Mouse (Mus musculus): ENCODE measurements at regions not wholly inside any gene's neighbourhood (a gene's known extent, or its start where the extent isn't known, plus 50 kb on each side); places are given as distances from the start of the nearest gene placed in this dataset.

- ATAC-seq (ENCODE audit: insufficient number of reproducible peaks, insufficient read depth, low FRiP score, low TSS enrichment), result no peak
- no peak overlapping the region for H3K4me3 ChIP-seq
- H3K4me2 ChIP-seq (replicated peaks), result no peak overlapping the region
- H3K27ac ChIP-seq, result no peak overlapping the region
- H3K9me3 ChIP-seq, result no peaks in the 10 kb centered on the region
- 78% methylated on average over 4 of the region's 4 CpGs for WGBS
- H3K9ac ChIP-seq, result no peak overlapping the region
- H3K36me3 ChIP-seq, result no peaks in the 10 kb centered on the region
- no peaks in the 10 kb centered on the region for H3K27me3 ChIP-seq
- no peaks in the 10 kb centered on the region for H3K4me1 ChIP-seq
Observed at GRCm38 (mm10) chr7:69911760-69912159, 454.8 kb downstream of the Nr2f2 start.

- Histone ChIP-seq H3K27ac (no peak overlapping the region), H3K9ac (no peak overlapping the region), H3K9me3 (no peaks in the 10 kb centered on the region), H3K4me2 (replicated peaks) (no peak overlapping the region), H3K36me3 (no peaks in the 10 kb centered on the region), H3K4me1 (no peaks in the 10 kb centered on the region), H3K27me3 (no peaks in the 10 kb centered on the region), H3K4me3 (no peak overlapping the region)
- WGBS, result 65% methylated on average over 9 of the region's 9 CpGs
- ATAC-seq (ENCODE audit: insufficient number of reproducible peaks, insufficient read depth, low FRiP score, low TSS enrichment), result no peak
Observed at GRCm38 (mm10) chr7:69890503-69891061, 476.0 kb downstream of the Nr2f2 start.

- WGBS, result 84% methylated on average over 7 of the region's 7 CpGs
- H3K4me1 ChIP-seq, result no peaks in the 10 kb centered on the region
Observed at GRCm38 (mm10) chr7:69888251-69888650, 478.3 kb downstream of the Nr2f2 start.

GRCm38 (mm10) chr7:69877031-69877430, 489.5 kb downstream of the Nr2f2 start:
- Histone ChIP-seq H3K36me3 (no peaks in the 10 kb centered on the region), H3K27me3 (no peaks in the 10 kb centered on the region), H3K4me3 (no peak overlapping the region), H3K9ac (no peak overlapping the region), H3K4me2 (replicated peaks) (no peak overlapping the region), H3K27ac (no peak overlapping the region), H3K4me1 (no peaks in the 10 kb centered on the region), H3K9me3 (no peaks in the 10 kb centered on the region)
- no peak for ATAC-seq (ENCODE audit: insufficient number of reproducible peaks, insufficient read depth, low FRiP score, low TSS enrichment)

More at GRCm38 (mm10) chr7:69888251-69888650, 478.3 kb downstream of the Nr2f2 start:
- Histone ChIP-seq H3K4me3 (no peak overlapping the region), H3K36me3 (no peaks in the 10 kb centered on the region), H3K4me2 (replicated peaks) (no peak overlapping the region), H3K27ac (no peak overlapping the region), H3K9ac (no peak overlapping the region), H3K27me3 (no peaks in the 10 kb centered on the region), H3K9me3 (no peaks in the 10 kb centered on the region)
- ATAC-seq (ENCODE audit: insufficient number of reproducible peaks, insufficient read depth, low FRiP score, low TSS enrichment), result no peak

DNA sequence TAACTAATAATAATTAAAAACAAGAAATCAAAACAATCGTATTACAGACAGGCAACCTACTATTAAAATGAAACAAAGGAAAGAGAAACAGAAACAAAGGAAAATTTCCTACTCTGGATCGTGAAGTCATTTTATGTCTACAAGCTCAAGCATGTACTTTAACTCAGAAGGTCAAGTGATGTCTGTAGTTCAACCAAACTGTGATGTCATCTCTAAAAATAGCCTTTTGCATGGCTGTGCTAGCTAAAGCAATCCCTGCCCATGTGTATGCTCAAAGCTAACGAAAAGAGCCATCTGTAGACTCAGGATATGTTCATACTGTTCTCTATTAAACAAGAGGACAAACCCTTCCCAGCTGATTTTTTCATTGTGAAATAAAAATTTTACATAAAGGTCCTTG, 500.7 kb downstream of the Nr2f2 start:
- no peak overlapping the region for H3K4me2 ChIP-seq (replicated peaks)

DNA sequence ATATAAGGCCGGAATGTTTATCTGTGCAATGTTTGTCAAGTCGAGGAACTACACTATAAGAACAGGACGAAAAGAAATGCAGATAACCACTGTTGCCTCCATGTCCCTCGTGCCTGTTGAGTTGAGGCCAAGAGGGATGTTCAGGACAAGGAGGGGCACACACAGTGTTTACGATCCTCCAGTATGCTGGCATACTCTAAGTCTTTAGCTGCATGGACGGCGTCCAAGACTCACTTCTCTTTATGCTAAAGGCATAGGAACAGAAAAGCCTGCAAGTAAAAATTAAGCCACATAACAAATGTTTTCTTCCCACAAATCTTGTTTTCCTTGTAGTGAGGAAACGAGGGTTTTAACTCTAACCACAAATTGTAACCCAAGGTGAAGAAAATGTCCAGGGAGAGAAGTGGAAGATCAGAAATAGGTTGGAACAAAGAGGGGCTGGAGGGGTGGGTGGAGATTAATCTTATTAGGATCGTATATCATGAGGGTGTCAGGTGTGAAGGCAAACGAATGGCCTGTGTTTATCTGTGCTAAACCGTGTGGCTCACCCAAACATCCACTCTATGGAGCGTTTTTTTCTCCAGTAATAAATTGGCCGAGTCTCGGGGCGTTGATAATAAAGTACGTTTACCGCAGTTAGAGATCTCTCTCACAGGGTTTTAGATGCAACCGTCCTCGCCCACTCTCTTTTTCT, 521.8 kb downstream of the Nr2f2 start:
- 75% methylated on average over 19 of the region's 19 CpGs for WGBS
- Histone ChIP-seq H3K4me3 (no peak overlapping the region), H3K9me3 (no peaks in the 10 kb centered on the region), H3K27ac (no peak overlapping the region), H3K9ac (no peak overlapping the region), H3K36me3 (no peaks in the 10 kb centered on the region), H3K4me1 (no peaks in the 10 kb centered on the region), H3K27me3 (no peaks in the 10 kb centered on the region), H3K4me2 (replicated peaks) (no peak overlapping the region)
- no peak for ATAC-seq (ENCODE audit: insufficient number of reproducible peaks, insufficient read depth, low FRiP score, low TSS enrichment)

More for the DNA sequence above, 500.7 kb downstream of the Nr2f2 start:
- 87% methylated on average over 3 of the region's 3 CpGs for WGBS
- Histone ChIP-seq H3K9me3 (no peaks in the 10 kb centered on the region), H3K27ac (no peak overlapping the region), H3K4me1 (no peaks in the 10 kb centered on the region), H3K27me3 (no peaks in the 10 kb centered on the region), H3K4me3 (no peak overlapping the region), H3K9ac (no peak overlapping the region), H3K36me3 (no peaks in the 10 kb centered on the region)
- ATAC-seq (ENCODE audit: insufficient number of reproducible peaks, insufficient read depth, low FRiP score, low TSS enrichment), result no peak

DNA sequence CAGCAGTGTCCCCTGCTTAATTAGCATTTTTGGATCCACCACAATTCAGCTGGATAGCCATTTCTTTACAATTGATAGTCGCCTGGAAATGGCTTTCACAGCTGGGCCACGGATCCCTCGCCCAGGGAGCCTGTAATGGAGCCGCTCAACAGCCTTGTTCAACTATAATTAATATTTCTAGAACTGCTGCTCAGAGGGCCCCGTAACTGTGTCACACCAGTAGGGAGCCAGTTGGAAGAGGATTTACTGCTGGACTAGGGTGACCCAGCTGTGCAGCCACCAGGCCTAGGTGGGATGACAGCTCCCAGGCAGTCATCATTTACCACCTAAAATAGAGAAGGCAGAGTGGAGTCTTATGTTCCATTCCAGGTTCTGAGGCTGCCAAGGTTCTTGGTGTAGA, 529.2 kb downstream of the Nr2f2 start:
- Histone ChIP-seq H3K4me3 (no peak overlapping the region), H3K27ac (no peak overlapping the region), H3K9ac (no peak overlapping the region), H3K4me1 (no peaks in the 10 kb centered on the region), H3K9me3 (no peaks in the 10 kb centered on the region), H3K27me3 (no peaks in the 10 kb centered on the region), H3K36me3 (no peaks in the 10 kb centered on the region), H3K4me2 (replicated peaks) (no peak overlapping the region)
- ATAC-seq (ENCODE audit: insufficient number of reproducible peaks, insufficient read depth, low FRiP score, low TSS enrichment), result no peak
- WGBS, result 88% methylated on average over 5 of the region's 5 CpGs

DNA sequence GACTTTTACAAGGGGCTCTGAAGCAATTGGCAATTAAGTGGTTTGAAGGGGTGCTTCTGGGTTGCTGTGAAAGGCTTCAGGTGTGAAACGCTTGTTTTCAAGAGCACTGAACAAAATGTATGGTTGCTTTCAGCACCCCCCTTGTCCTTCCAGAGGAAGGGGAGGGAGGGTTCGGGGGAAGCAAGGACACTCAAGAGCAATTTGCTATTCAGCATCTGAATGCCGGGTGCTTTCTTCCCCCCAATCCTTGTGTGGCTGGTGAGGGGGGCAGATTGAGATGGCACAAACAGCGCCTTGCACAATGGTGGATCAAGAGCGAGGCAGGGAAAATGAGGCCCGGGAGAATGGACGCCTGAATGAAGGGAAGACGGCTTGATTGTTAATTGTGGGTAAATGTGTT, 539.3 kb downstream of the Nr2f2 start:
- Histone ChIP-seq H3K4me2 (replicated peaks) (no peak overlapping the region), H3K9ac (no peak overlapping the region), H3K27ac (no peak overlapping the region), H3K36me3 (no peaks in the 10 kb centered on the region), H3K4me1 (no peaks in the 10 kb centered on the region), H3K4me3 (no peak overlapping the region), H3K9me3 (no peaks in the 10 kb centered on the region), H3K27me3 (0 out of 2 replicates have a peak, but pooled peaks cover 4% of the 10 kb centered on the region)
- ATAC-seq (ENCODE audit: insufficient number of reproducible peaks, insufficient read depth, low FRiP score, low TSS enrichment), result no peak
- WGBS, result 51% methylated on average over 8 of the region's 8 CpGs

DNA sequence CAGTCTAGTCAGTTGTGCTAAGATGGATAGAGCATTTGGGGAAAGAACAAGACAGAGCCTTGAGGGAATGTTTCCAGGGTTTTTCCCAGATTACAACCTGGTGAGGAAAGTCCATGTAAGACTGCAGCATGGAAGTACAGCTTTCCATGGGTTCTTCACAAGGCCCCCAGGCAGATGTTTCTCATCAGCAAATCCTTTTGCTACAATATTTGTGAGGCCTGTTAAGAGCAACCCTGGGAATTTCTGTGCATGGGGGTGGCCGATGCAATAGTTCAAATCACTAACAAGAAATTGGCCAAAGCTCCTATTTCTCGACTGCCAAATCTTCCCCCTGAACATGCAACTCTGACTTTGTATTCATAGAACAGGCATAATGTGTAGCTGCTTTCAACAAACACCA, 546.0 kb downstream of the Nr2f2 start:
- Histone ChIP-seq H3K9ac (no peak overlapping the region), H3K4me1 (no peaks in the 10 kb centered on the region), H3K27me3 (0 out of 2 replicates have a peak, but pooled peaks cover under 1% of the 10 kb centered on the region), H3K9me3 (no peaks in the 10 kb centered on the region), H3K27ac (no peak overlapping the region), H3K4me2 (replicated peaks) (no peak overlapping the region), H3K4me3 (no peak overlapping the region), H3K36me3 (no peaks in the 10 kb centered on the region)
- WGBS, result 67% methylated on average over 2 of the region's 2 CpGs
- no peak for ATAC-seq (ENCODE audit: insufficient number of reproducible peaks, insufficient read depth, low FRiP score, low TSS enrichment)

- H3K27me3 ChIP-seq, result no peaks in the 10 kb centered on the region
- H3K4me3 ChIP-seq, result no peak overlapping the region
- H3K27ac ChIP-seq, result no peak overlapping the region
- no peak overlapping the region for H3K9ac ChIP-seq
- no peaks in the 10 kb centered on the region for H3K4me1 ChIP-seq
- ATAC-seq (ENCODE audit: insufficient number of reproducible peaks, insufficient read depth, low FRiP score, low TSS enrichment), result no peak
- H3K4me2 ChIP-seq (replicated peaks), result no peak overlapping the region
- H3K36me3 ChIP-seq, result no peaks in the 10 kb centered on the region
- H3K9me3 ChIP-seq, result no peaks in the 10 kb centered on the region
- 81% methylated on average over 3 of the region's 3 CpGs for WGBS
Observed at GRCm38 (mm10) chr7:69812301-69812700, 554.2 kb downstream of the Nr2f2 start.

- Histone ChIP-seq H3K27me3 (no peaks in the 10 kb centered on the region), H3K4me3 (no peak overlapping the region), H3K36me3 (no peaks in the 10 kb centered on the region), H3K27ac (no peak overlapping the region), H3K9ac (no peak overlapping the region), H3K4me1 (no peaks in the 10 kb centered on the region), H3K4me2 (replicated peaks) (no peak overlapping the region), H3K9me3 (no peaks in the 10 kb centered on the region)
- no peak for ATAC-seq (ENCODE audit: insufficient number of reproducible peaks, insufficient read depth, low FRiP score, low TSS enrichment)
- 39% methylated on average over 5 of the region's 5 CpGs for WGBS
Observed at GRCm38 (mm10) chr7:69810873-69811272, 555.7 kb downstream of the Nr2f2 start.

- Histone ChIP-seq H3K4me1 (no peaks in the 10 kb centered on the region), H3K9me3 (no peaks in the 10 kb centered on the region), H3K36me3 (no peaks in the 10 kb centered on the region), H3K27me3 (no peaks in the 10 kb centered on the region), H3K4me2 (replicated peaks) (no peak overlapping the region), H3K27ac (no peak overlapping the region), H3K4me3 (no peak overlapping the region), H3K9ac (no peak overlapping the region)
- no peak for ATAC-seq (ENCODE audit: insufficient number of reproducible peaks, insufficient read depth, low FRiP score, low TSS enrichment)
- WGBS, result 57% methylated on average over 8 of the region's 8 CpGs
Observed at GRCm38 (mm10) chr7:69807220-69807619, 559.3 kb downstream of the Nr2f2 start.
